Comparison of ENCODE assay signal across 17 mouse cellular contexts in the genomic region with DNA sequence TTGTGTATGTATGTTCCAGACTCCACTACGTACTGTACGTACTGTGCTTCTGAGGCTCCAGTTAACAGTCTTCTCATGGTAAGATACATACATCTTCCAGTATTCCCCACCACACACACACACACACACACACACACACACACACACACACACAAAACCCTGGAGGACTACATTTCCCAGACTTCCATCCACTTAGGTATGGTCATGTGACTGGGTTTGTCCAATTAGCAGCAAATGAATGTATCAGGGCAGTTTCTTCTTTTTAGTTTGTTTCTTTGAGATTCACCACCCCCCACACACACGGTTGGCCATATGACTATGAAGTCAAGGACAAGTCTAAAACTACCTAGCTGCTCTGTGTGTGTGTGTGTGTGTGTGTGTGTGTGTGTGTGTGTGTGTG. TPM values are rescaled to one million over a fixed set of nuclear protein-coding genes. Genes with fewer than 3 reads are reported as not detected.
A peak's percentile ranks its signal among the peaks of the same experiment; 100 is the strongest.
DNase-seq lines count a peak whose midpoint lies in the region; ATAC-seq lines count a peak whose summit lies in the region.
"Had no signal": no experiment of that assay in that cellular context is flagged by ENCODE, and none has a peak within 500 bp of the region (broad histone marks: within the 10 kb centered on the region; RNA-seq: fewer than 3 reads in every experiment).

No protein-coding gene starts in this region.

- WGBS in neural tube, embryonic 13.5 days, result 92% methylated on average over 3 of the region's 3 CpGs
- WGBS in forebrain, embryonic 16.5 days, result 92% methylated on average over 3 of the region's 3 CpGs

- ATAC-seq in neural tube, embryonic 13.5 days (ENCODE audit: low read depth), result 0 out of 2 replicates have a peak, but pooled peaks have one; percentile 19
- ATAC-seq in forebrain, embryonic 16.5 days, result peak; percentile 14; the same call in 1 of the 2 replicates

- no peaks in the 10 kb centered on the region for H3K9me3 ChIP-seq in neural tube, embryonic 13.5 days
- H3K9me3 ChIP-seq in forebrain, embryonic 16.5 days (ENCODE audit: control insufficient read depth, low read length), result no peaks in the 10 kb centered on the region
- H3K9me3 ChIP-seq: embryonic facial prominence, embryonic 13.5 days had no signal

- intact Hi-C loops in left cerebral cortex, postnatal 36 days (cut with DNase I), result no loop called here

- DNase-seq in neural tube, embryonic 10.5 days (ENCODE audit: extremely low spot score, low spot score), result no peak
- peak; percentile 60 for DNase-seq in R1 (ENCODE audit: low read depth, low spot score)
- no peak for DNase-seq in spleen, adult 12 weeks (ENCODE audit: low spot score)
- DNase-seq in left cerebral cortex, postnatal 36 days (ENCODE audit: low spot score in 2 of 2), result no peak
- no peak for DNase-seq in adrenal gland, adult 2 months
- DNase-seq: cerebellum, postnatal 10 days; heart, postnatal 36 days; kidney, postnatal 25 days; lung, adult 2 months; thymus, postnatal 4 days had no signal

- H3K4me3 ChIP-seq in neural tube, embryonic 13.5 days, result no peak overlapping the region
- H3K4me3 ChIP-seq in forebrain, embryonic 16.5 days (replicated peaks; ENCODE audit: low read length), result no peak overlapping the region
- H3K4me3 ChIP-seq: embryonic facial prominence, embryonic 13.5 days had no signal

- no peak overlapping the region for H3K9ac ChIP-seq in neural tube, embryonic 13.5 days
- H3K9ac ChIP-seq in forebrain, embryonic 16.5 days (replicated peaks; ENCODE audit: low read depth, low read length), result no peak overlapping the region
- H3K9ac ChIP-seq: embryonic facial prominence, embryonic 13.5 days had no signal

- no peaks in the 10 kb centered on the region for H3K36me3 ChIP-seq in neural tube, embryonic 13.5 days
- no peaks in the 10 kb centered on the region for H3K36me3 ChIP-seq in forebrain, embryonic 16.5 days (ENCODE audit: control insufficient read depth, insufficient read depth)
- H3K36me3 ChIP-seq: embryonic facial prominence, embryonic 13.5 days had no signal

- no peak overlapping the region for H3K27ac ChIP-seq in neural tube, embryonic 13.5 days (replicated peaks)
- H3K27ac ChIP-seq in forebrain, embryonic 16.5 days (ENCODE audit: low read length), result no peak overlapping the region
- H3K27ac ChIP-seq: embryonic facial prominence, embryonic 13.5 days had no signal

- H3K27me3 ChIP-seq in neural tube, embryonic 13.5 days, result no peaks in the 10 kb centered on the region; the same call in 1 of the 2 replicates
- no peaks in the 10 kb centered on the region for H3K27me3 ChIP-seq in forebrain, embryonic 16.5 days (replicated peaks; ENCODE audit: control insufficient read depth, insufficient read depth, low read length)
- H3K27me3 ChIP-seq: embryonic facial prominence, embryonic 13.5 days had no signal

- H3K4me2 ChIP-seq in neural tube, embryonic 13.5 days, result no peak overlapping the region
- no peak overlapping the region for H3K4me2 ChIP-seq in forebrain, embryonic 16.5 days (ENCODE audit: low read length)
- H3K4me2 ChIP-seq: embryonic facial prominence, embryonic 13.5 days had no signal

- peaks cover under 1% of the 10 kb centered on the region; the same call in 1 of the 2 replicates for H3K4me1 ChIP-seq in neural tube, embryonic 13.5 days (replicated peaks)
- no peaks in the 10 kb centered on the region for H3K4me1 ChIP-seq in forebrain, embryonic 16.5 days (replicated peaks; ENCODE audit: control insufficient read depth, insufficient read depth, low read length)

RNA-seq across cellular contexts. Expression of gene Chit1, which starts 1.0 kb away (rescaled TPM):
- polyA plus RNA-seq in neural tube, embryonic 13.5 days (2015; fragmentation: Nextera tagmentation; extraction: Ambion mirVana), result 0.45 and 0.81 TPM in 2 replicates
- polyA plus RNA-seq in forebrain, embryonic 16.5 days (2015; fragmentation: Nextera tagmentation; extraction: Ambion mirVana), result 0.14 TPM in 1 of 2 replicates, not detected in the other
- under 1 TPM; 0.23 to 0.30 TPM for total RNA-seq in left cerebral cortex, postnatal 36 days (2021)
- not detected for total RNA-seq in adrenal gland, adult 2 months (2021)
- 0.07 and 0.08 TPM in 2 replicates for polyA plus RNA-seq in adrenal gland, adult 2 months (2012; rRNA removed)
- total RNA-seq: heart, adult 8-10 months; heart, postnatal 36 days; left cerebral cortex, adult 18-20 months had no signal
- polyA plus RNA-seq: embryonic facial prominence, embryonic 13.5 days; intestine, embryonic 16.5 days; stomach, embryonic 14.5 days had no signal

RNA-seq across cellular contexts. Expression of gene Btg2, which starts 31.1 kb away (rescaled TPM):
- 49.0 and 55.3 TPM in 2 replicates for polyA plus RNA-seq in neural tube, embryonic 13.5 days (2015; fragmentation: Nextera tagmentation; extraction: Ambion mirVana)
- polyA plus RNA-seq in forebrain, embryonic 16.5 days (2015; fragmentation: Nextera tagmentation; extraction: Ambion mirVana), result 56.0 and 66.4 TPM in 2 replicates
- total RNA-seq in left cerebral cortex, postnatal 36 days (2021), result 10 to 100 TPM; 12.4 to 44.2 TPM
- total RNA-seq in adrenal gland, adult 2 months (2021), result 10 to 100 TPM; 20.3 to 55.2 TPM
- 18.9 and 25.1 TPM in 2 replicates for polyA plus RNA-seq in adrenal gland, adult 2 months (2012; rRNA removed)
